Mouse (Mus musculus) v-Abl transformed pro-B cells (cell line): ENCODE measurements around the gene Slc25a31.

Experiments
- in situ Hi-C, 2 experiments: fragments of 400-800 bp; cut with MboI; formaldehyde crosslinking; loops; one replicate each; pipeline ENCODE4 v1.15.1; 2025; ENCODE audit not compliant: unreplicated experiment in 2 of 2

Gene Slc25a31

DNA sequence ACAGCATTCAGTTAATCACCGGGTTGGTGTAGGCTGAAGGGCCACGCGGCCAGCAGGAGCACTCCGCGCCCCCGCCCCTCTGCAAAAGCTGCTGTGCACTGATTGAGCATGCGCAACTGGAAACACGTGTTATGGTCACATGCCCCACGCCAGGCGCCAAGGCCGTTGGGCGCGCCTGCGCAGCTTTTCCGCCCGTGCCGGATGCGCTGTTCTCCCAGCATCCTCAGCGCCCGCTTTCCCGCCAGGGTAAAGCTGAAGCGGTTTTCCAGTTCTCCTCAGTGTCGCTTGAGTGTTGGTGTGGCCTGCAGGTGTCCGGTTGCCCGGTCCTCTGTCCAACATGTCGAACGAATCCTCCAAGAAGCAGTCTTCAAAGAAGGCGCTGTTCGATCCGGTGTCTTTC is at the start of gene Slc25a31:
Gene Slc25a31, plus strand, starts transcription at position 201 of the 400 bp plus-strand sequence.
- in situ Hi-C loops, result no loop called here

GRCm38 (mm10) chr3:40660231-40660630 is 48.4 kb upstream of the Slc25a31 start:
- in situ Hi-C loops, result no loop called here

DNA sequence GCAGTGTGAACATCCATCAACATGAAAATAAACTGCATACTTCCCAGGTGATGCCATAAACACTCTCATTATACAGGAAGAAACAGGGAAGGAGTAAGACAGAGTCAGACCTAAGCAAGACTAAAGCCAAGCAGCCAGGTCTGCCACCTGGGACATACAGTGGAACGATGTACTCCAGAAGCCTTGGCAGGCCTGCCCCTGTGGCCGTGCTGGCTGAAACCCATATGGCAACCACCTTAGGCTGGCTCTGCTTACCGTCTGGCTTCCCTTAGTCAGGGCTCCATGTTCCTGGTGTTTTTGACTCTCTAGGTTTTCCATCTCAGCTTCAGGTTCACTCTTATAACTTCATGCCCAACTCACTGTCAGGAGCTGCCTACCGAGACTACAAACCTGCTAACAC is 42.5 kb upstream of the Slc25a31 start:
- in situ Hi-C loops, result no loop called here

DNA sequence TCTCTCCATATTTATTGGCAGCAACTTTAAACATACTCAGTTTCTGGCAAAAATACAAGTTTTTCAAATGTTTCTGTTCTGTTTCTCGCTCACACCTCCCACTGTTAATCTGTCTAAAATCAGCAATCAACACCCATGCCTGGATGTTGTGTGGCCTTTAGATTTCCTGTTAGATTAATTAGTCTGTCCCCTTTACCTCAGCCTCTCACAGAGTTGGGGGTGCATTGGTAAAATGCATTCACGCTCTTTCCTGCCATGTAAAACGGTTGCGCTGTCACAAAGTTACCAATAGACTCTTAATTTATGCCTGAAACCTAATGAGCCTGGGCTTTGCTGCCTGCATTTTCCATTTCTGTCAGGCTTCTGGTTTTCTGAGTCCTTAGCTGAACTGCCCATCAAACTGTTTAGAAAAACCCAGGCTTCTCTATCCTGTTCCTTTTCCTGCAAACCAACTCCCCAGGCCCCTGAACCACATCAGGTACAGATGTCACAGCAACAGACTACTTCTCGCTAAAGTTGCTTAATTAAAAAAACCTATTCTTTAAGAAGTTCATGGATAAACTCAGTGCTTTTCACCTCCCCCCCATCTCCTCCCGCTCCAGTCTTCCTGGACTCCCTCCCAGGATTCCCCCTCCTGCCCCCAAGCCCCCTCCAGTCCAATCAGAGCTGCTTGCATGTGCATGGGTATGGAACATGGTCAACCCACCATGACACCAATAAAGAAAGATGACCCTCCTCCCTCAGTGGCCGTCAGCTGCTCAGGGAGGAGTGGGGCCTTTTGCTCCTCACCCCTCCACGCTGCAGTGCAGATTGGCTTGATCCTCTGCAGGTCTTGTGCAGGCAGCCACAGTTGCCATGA is 41.6 kb upstream of the Slc25a31 start:
- in situ Hi-C loops, result no loop called here

- in situ Hi-C loops, result no loop called here
These were observed 39.8 kb upstream of the Slc25a31 start for GRCm38 (mm10) chr3:40668889-40669288.

- in situ Hi-C loops, result no loop called here
These were observed 39.3 kb upstream of the Slc25a31 start for GRCm38 (mm10) chr3:40669395-40669794.

- in situ Hi-C loops, result no loop called here
These were observed 35.1 kb upstream of the Slc25a31 start for GRCm38 (mm10) chr3:40673515-40673914.

DNA sequence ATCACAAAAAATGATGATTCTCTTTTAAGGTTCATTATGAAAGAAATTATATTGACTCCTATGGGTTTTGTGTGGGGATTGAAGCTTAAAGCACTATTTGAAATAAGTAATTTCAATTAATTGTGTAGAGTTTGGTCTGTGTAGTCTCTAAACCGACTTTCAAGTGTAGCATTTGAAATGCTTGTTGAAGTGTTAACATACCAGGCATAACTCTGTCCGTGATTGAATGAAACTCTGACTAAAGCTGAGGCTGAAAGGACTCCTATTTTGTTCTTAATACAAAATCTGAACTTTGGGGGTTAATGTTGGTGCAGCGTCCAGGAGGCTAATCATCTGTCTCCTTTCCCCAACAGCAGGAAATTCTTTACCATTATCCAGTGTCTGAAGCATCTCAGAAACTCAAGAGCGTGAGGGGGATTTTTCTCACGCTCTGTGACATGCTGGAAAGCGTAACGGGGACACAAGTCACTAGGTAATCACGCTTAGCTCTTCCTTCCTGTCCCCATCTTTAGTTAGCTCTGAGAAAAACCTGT is 33.7 kb upstream of the Slc25a31 start:
- in situ Hi-C loops, result no loop called here

- in situ Hi-C loops, result no loop called here
These were observed 29.8 kb upstream of the Slc25a31 start for GRCm38 (mm10) chr3:40678856-40679255.

DNA sequence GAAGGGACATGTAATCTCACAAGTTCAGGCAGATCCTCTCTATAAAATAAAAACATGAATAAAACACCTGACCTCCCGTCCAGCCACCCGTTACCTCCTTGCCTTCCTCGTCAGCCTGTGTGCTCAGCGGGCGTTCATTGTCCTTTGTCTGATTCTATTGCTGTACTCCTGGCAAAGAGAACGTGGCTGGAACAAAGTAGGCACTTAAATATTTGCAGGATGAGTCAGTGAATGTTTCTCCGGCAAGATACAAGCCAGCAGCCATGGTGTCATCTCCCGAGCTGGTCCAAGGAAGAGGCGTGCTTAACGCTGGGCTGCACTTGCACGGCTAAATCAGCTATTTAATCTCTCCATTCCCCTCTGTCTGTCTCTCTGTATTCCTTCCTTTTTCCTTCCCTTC is 26.3 kb upstream of the Slc25a31 start:
- in situ Hi-C loops, result no loop called here

GRCm38 (mm10) chr3:40683171-40683570 is 25.5 kb upstream of the Slc25a31 start:
- in situ Hi-C loops, result no loop called here

DNA sequence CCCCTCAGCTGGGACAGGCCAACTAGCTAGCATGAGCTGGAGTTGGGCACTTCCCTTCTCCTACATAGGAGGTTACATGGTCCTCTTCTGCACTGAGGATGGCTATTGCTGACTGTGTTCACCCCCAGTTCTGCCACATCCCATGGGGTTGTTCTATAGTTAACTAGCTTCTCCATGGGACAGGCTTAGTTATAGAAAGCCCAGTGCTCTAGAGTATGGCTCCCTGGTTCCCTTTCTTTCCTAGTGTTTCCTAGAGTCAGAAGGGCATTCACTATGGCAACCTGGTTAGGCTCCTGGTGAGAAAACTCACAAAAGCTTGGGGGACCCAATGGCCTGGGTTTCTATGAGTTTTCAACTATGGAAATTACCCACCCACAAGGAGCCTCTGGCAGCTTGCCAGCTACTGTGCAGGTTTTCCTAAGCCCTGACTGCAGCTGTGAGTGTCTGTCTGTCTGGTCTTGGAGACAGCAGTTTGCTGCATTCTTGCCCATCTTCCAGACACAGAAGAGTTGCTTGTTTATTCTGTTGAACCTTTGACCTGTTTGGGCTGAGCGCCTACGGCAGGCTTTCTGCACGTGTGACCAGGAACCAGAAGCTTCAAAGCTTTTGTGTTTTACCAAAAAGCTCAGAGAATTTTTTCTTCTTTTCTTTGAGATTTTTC is 22.7 kb upstream of the Slc25a31 start:
- in situ Hi-C loops, result no loop called here

DNA sequence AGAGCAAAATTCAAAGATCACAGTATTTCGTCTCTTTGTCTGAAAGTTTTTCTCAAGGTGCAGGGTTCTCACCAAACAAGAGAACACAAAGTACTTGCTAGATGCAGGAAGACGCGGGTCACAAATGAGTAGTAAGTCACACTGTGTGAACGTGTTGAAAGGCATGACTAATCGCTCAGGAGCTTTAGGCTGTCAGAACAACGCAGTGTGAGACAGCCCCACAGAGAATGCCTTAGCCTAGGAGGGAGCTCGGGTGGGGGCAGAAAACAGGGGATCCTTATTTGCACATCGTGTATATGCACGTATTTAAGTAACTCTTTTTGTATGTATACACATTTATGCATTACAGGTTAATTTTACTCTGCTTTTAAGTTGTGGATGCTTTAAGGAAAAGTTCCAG is 21.8 kb upstream of the Slc25a31 start:
- in situ Hi-C loops, result no loop called here

DNA sequence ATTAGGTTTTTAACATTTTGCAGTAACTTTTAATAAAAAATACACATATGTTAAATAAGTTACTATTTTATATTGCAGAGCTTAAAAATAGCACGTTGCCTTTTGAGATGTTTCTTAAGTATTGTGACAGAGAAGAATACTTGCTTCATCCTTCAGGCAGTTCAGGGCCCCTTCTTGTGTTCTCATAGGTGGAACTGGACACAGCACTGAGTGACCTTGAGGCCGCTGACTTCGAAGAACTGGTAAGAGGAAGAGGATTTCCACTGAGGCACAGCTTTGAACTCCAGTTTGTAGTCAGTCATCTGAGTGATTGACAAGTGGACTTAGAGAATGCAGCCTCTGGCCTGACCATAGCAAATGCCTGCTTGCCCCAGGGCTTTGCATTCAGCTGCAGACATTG is 21.1 kb upstream of the Slc25a31 start:
- in situ Hi-C loops, result no loop called here

DNA sequence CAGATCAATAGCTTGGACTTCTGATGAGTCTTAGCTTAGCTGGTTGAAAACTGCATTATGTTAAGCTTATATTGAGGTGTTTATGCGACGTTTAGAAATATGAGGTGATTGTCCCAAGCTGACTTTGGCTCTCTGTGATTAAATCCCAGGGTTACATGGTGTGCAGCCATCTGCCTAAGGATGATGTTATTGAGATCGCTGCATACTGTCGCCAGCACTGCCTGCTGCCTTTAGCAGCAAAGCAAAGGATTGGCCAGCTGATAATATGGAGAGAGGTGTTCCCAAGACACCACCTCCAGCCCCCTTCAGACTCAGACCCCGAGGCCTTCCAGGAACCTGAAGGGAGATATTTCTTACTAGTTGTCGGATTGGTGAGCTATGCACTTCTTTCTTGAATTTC is 17.1 kb upstream of the Slc25a31 start:
- in situ Hi-C loops, result no loop called here

GRCm38 (mm10) chr3:40693435-40693834 is 15.2 kb upstream of the Slc25a31 start:
- in situ Hi-C loops, result no loop called here

DNA sequence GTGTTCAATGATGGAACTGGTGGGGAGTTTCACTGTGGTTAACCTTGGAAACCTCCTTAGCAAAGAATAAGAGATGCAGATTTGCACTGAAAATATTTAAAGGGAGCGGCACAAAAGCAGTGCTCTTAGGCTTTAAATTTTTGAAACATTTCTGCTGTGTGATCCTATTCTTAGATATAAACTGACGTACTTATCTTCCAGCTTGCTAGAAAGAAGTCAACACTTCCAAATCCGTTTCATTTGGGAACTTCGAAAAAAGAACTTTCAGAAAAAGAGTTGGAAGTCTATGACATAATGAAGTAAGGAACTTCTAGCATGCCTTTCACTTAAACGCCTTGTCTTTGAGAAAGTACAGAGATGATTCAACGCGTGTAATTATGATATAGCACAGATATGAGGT is 14.7 kb upstream of the Slc25a31 start:
- in situ Hi-C loops, result no loop called here

GRCm38 (mm10) chr3:40694438-40694837 is 14.2 kb upstream of the Slc25a31 start:
- in situ Hi-C loops, result no loop called here

- in situ Hi-C loops, result no loop called here
These were observed 13.5 kb upstream of the Slc25a31 start for GRCm38 (mm10) chr3:40695162-40695561.

DNA sequence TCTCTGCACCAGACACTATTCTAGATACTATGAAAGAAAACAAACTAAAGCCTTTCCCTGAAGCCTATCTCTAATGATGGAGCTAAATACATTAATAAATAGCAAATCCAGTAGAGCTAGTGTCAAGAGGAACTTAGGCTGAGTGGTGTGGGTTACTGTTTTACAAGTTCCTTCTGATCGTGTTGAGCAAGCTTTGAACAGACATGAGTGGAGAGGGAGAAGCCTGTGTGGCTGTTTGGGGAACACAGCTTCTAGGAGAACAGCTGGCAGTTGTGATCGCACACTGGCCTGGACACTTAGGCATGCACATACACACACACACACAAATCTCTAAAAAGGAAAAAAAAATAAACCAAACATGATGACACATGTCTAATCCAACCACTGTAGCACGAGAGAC is 9.8 kb upstream of the Slc25a31 start:
- in situ Hi-C loops, result no loop called here

DNA sequence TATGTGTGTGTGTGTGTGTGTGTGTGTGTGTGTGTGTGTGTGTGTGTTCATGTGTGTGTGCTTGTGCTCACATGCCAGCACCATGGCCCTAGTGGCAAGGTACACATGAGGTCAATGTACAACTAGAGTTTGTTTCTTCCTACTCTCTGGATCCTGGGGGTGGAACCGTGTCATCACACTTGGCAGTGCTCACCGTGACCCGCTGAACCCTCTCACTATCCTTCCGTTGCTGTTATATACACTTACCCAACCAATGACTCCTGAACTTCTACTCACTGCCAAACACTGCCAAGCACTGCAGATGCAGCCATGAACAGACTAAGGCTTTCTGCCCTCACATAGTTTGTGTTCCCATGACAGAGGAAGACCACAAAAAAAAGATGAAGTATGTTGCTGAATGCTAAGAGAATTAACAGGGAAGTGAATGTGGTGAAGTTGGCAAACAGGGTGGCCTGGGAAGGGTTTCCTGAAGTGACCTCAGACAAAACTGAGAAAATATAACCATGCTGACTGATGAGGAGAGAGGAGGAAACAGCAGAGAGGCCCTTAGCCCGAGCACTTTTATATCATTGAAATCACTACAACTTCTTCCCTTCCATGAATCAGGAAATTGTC is 3.7 kb upstream of the Slc25a31 start:
- in situ Hi-C loops, result no loop called here
